Mouse (Mus musculus): ENCODE data around the gene Prelid1. TPM values are rescaled to one million over a fixed set of nuclear protein-coding genes. Genes with fewer than 3 reads are reported as not detected.

Gene Prelid1
- polyA plus RNA-seq, 1 experiment from 2014 or later, result 466 TPM

DNA sequence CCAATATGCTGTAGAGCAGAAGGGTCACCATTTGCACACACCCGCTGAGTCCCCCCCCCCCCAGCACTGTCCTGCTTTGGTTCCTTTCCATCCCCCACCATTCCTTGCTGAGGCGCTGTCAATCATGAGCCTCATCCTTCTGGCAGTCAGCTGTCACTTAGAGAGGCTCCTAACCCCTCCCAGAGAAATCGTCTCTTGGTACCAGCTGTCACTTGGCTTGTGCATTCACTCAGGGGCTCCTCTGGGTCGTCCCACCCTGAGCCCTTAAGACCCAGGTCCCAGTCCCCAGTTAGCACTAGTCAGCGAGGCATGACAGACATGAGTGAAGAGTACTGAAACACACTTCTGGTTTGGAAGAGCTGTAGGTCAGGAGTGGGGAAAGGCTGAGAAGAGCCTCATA lies 51.4 kb downstream of the Prelid1 start:
- H3K27me3 ChIP-seq (ENCODE audit: control insufficient read depth, insufficient read depth, low read depth, low read length), result no peaks in the 10 kb centered on the region
- H3K4me2 ChIP-seq (ENCODE audit: low read depth, low read length), result no peak overlapping the region
- 54% methylated on average over 5 of the region's 5 CpGs for WGBS
- no peaks in the 10 kb centered on the region for H3K9me3 ChIP-seq (ENCODE audit: control insufficient read depth, low read length)
- H3K36me3 ChIP-seq (ENCODE audit: control insufficient read depth, insufficient read depth, low read length), result no peaks in the 10 kb centered on the region
- H3K4me3 ChIP-seq (ENCODE audit: low read length), result no peak overlapping the region
- H3K9ac ChIP-seq (ENCODE audit: low read length), result no peak overlapping the region
- ATAC-seq (ENCODE audit: low read depth), result no peak
- H3K4me1 ChIP-seq (replicated peaks; ENCODE audit: control insufficient read depth, insufficient read depth, low read length), result peaks cover 3% of the 10 kb centered on the region
- no peak overlapping the region for H3K27ac ChIP-seq (ENCODE audit: low read length)

DNA sequence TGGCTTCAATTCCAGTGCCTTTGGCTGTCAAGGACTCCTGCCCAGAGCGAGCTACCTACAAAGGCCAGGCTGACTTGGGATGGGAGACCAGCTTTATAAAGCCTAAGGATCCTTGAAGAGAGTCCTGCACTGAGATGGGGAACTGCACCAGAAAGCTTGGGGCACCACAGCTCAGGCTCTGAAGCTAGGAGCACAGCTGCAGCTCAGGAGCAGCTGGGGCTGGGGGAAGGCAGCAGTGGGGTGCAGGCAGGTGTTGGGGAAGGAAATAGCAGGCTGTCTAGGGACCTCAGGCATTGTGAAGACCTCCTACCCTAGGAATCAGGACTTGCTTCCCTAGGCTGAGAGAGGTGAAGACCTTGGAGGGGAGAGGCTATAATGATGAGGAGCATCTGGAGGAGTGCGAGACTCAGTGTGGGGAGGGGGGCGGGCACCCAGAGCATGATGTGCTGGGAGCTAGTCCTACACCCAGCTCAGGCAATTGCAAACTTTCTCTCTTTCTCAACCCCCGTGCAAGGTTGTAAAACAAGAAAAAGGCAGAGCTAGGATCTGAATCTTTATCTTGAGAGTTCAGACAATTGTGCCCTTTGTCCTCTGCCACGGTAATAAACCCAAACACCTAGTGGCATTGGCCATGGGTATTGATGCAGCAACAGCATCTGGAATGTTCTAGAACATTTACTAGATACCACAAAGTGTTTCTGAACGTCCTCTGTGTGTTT lies 54.1 kb downstream of the Prelid1 start:
- Histone ChIP-seq H3K4me2 (ENCODE audit: low read depth, low read length) (no peak overlapping the region), H3K36me3 (ENCODE audit: control insufficient read depth, insufficient read depth, low read length) (no peaks in the 10 kb centered on the region), H3K27me3 (ENCODE audit: control insufficient read depth, insufficient read depth, low read depth, low read length) (peaks cover 20% of the 10 kb centered on the region), H3K4me1 (replicated peaks; ENCODE audit: control insufficient read depth, insufficient read depth, low read length) (peaks cover under 1% of the 10 kb centered on the region), H3K27ac (ENCODE audit: low read length) (no peak overlapping the region), H3K4me3 (ENCODE audit: low read length) (no peak overlapping the region), H3K9ac (ENCODE audit: low read length) (no peak overlapping the region), H3K9me3 (ENCODE audit: control insufficient read depth, low read length) (no peaks in the 10 kb centered on the region)
- 51% methylated on average over 6 of the region's 6 CpGs for WGBS
- ATAC-seq (ENCODE audit: low read depth), result no peak

Other genes with a start within 250 kb of the Prelid1 start
- 30.9 and 34.7 TPM in 2 replicates for gene Uimc1, start 220.2 kb upstream of the Prelid1 start, polyA plus RNA-seq (2015; fragmentation: Nextera tagmentation; extraction: Ambion mirVana)
- gene Zfp346, start 215.2 kb upstream of the Prelid1 start, polyA plus RNA-seq (2015; fragmentation: Nextera tagmentation; extraction: Ambion mirVana), result 15.1 and 20.0 TPM in 2 replicates
- gene Gm17617, start 187.0 kb upstream of the Prelid1 start, polyA plus RNA-seq (2015; fragmentation: Nextera tagmentation; extraction: Ambion mirVana), result not detected in 2 replicates
- gene Fgfr4, start 167.9 kb upstream of the Prelid1 start, polyA plus RNA-seq (2015; fragmentation: Nextera tagmentation; extraction: Ambion mirVana), result 26.3 and 27.7 TPM in 2 replicates
- gene Nsd1, start 110.7 kb upstream of the Prelid1 start, polyA plus RNA-seq (2015; fragmentation: Nextera tagmentation; extraction: Ambion mirVana), result 50.7 and 56.2 TPM in 2 replicates
- 76.9 and 84.3 TPM in 2 replicates for gene Rab24, start 1.4 kb downstream of the Prelid1 start, polyA plus RNA-seq (2015; fragmentation: Nextera tagmentation; extraction: Ambion mirVana)
- gene Mxd3, start 9.3 kb downstream of the Prelid1 start, polyA plus RNA-seq (2015; fragmentation: Nextera tagmentation; extraction: Ambion mirVana), result 44.0 and 46.4 TPM in 2 replicates
- 101 and 103 TPM in 2 replicates for gene Lman2, start 42.3 kb downstream of the Prelid1 start, polyA plus RNA-seq (2015; fragmentation: Nextera tagmentation; extraction: Ambion mirVana)
- gene Rgs14, start 49.2 kb downstream of the Prelid1 start, polyA plus RNA-seq (2015; fragmentation: Nextera tagmentation; extraction: Ambion mirVana), result 1.4 and 2.1 TPM in 2 replicates
- not detected in 2 replicates for gene Slc34a1, start 77.7 kb downstream of the Prelid1 start, polyA plus RNA-seq (2015; fragmentation: Nextera tagmentation; extraction: Ambion mirVana)
- not detected in 2 replicates for gene Pfn3, start 94.7 kb downstream of the Prelid1 start, polyA plus RNA-seq (2015; fragmentation: Nextera tagmentation; extraction: Ambion mirVana)
- gene F12, start 106.3 kb downstream of the Prelid1 start, polyA plus RNA-seq (2015; fragmentation: Nextera tagmentation; extraction: Ambion mirVana), result 0.23 and 2.7 TPM in 2 replicates
- gene Grk6, start 124.6 kb downstream of the Prelid1 start, polyA plus RNA-seq (2015; fragmentation: Nextera tagmentation; extraction: Ambion mirVana), result 13.6 and 15.5 TPM in 2 replicates
- 0.25 and 0.46 TPM in 2 replicates for gene Prr7, start 143.8 kb downstream of the Prelid1 start, polyA plus RNA-seq (2015; fragmentation: Nextera tagmentation; extraction: Ambion mirVana)
- gene Dbn1, start 167.6 kb downstream of the Prelid1 start, polyA plus RNA-seq (2015; fragmentation: Nextera tagmentation; extraction: Ambion mirVana), result 100 and 115 TPM in 2 replicates
- 138 and 152 TPM in 2 replicates for gene Pdlim7, start 193.2 kb downstream of the Prelid1 start, polyA plus RNA-seq (2015; fragmentation: Nextera tagmentation; extraction: Ambion mirVana)
- gene Dok3, start 208.8 kb downstream of the Prelid1 start, polyA plus RNA-seq (2015; fragmentation: Nextera tagmentation; extraction: Ambion mirVana), result 3.5 and 3.8 TPM in 2 replicates
- gene Ddx41, start 216.2 kb downstream of the Prelid1 start, polyA plus RNA-seq (2015; fragmentation: Nextera tagmentation; extraction: Ambion mirVana), result 63.5 and 66.1 TPM in 2 replicates

Data from lung, embryonic 16.5 days (tissue).